Mouse (Mus musculus): ENCODE results near the gene Cspg5. TPM values are rescaled to one million over a fixed set of nuclear protein-coding genes. Genes with fewer than 3 reads are reported as not detected.

The Cspg5 gene
- polyA plus RNA-seq, 1 experiment, result 1.6 TPM

GRCm38 (mm10) chr9:110255407-110256019 is 11.9 kb downstream of the Cspg5 start:
- Histone ChIP-seq H3K36me3 (ENCODE audit: control insufficient read depth, insufficient read depth, low read length) (no peaks in the 10 kb centered on the region), H3K4me3 (ENCODE audit: insufficient read depth, low read depth, low read length) (no peak overlapping the region), H3K27ac (ENCODE audit: insufficient read depth, low read depth, low read length) (no peak overlapping the region), H3K27me3 (replicated peaks; ENCODE audit: control insufficient read depth, insufficient read depth, low read length) (no peaks in the 10 kb centered on the region), H3K4me1 (ENCODE audit: control insufficient read depth, insufficient read depth, low read length) (no peaks in the 10 kb centered on the region)
- WGBS, result 57% methylated on average over 15 of the region's 15 CpGs
- no peak for DNase-seq
- TF ChIP-seq POLR2A (IDR thresholded peaks at IDR 0.05; ENCODE audit: low read depth, low read length), result no peak
- TF ChIP-seq CTCF (conservative IDR thresholded peaks at IDR 0.05; ENCODE audit: insufficient read depth, insufficient read length, low read depth, low read length), result no peak

GRCm38 (mm10) chr9:110258646-110259045 is 15.1 kb downstream of the Cspg5 start:
- DNase-seq, result no peak
- no peak overlapping the region for H3K4me3 ChIP-seq (ENCODE audit: insufficient read depth, low read depth, low read length)
- 82% methylated on average over 6 of the region's 6 CpGs for WGBS
- no peaks in the 10 kb centered on the region for H3K36me3 ChIP-seq (ENCODE audit: control insufficient read depth, insufficient read depth, low read length)
- no peaks in the 10 kb centered on the region for H3K4me1 ChIP-seq (ENCODE audit: control insufficient read depth, insufficient read depth, low read length)
- no peak overlapping the region for H3K27ac ChIP-seq (ENCODE audit: insufficient read depth, low read depth, low read length)
- no peaks in the 10 kb centered on the region for H3K27me3 ChIP-seq (replicated peaks; ENCODE audit: control insufficient read depth, insufficient read depth, low read length)
- TF ChIP-seq CTCF (conservative IDR thresholded peaks at IDR 0.05; ENCODE audit: insufficient read depth, insufficient read length, low read depth, low read length), result no peak
- TF ChIP-seq POLR2A (IDR thresholded peaks at IDR 0.05; ENCODE audit: low read depth, low read length), result no peak

- 88% methylated on average over 3 of the region's 3 CpGs for WGBS
Observed at GRCm38 (mm10) chr9:110259118-110259517, 15.5 kb downstream of the Cspg5 start.

GRCm38 (mm10) chr9:110263181-110263580 is 19.6 kb downstream of the Cspg5 start:
- no peak for TF ChIP-seq CTCF (conservative IDR thresholded peaks at IDR 0.05; ENCODE audit: insufficient read depth, insufficient read length, low read depth, low read length)
- no peak for TF ChIP-seq POLR2A (IDR thresholded peaks at IDR 0.05; ENCODE audit: low read depth, low read length)
- no peaks in the 10 kb centered on the region for H3K4me1 ChIP-seq (ENCODE audit: control insufficient read depth, insufficient read depth, low read length)
- no peak overlapping the region for H3K4me3 ChIP-seq (ENCODE audit: insufficient read depth, low read depth, low read length)
- H3K36me3 ChIP-seq (ENCODE audit: control insufficient read depth, insufficient read depth, low read length), result no peaks in the 10 kb centered on the region
- no peak overlapping the region for H3K27ac ChIP-seq (ENCODE audit: insufficient read depth, low read depth, low read length)
- DNase-seq, result no peak
- 84% methylated on average over 8 of the region's 8 CpGs for WGBS
- no peaks in the 10 kb centered on the region for H3K27me3 ChIP-seq (replicated peaks; ENCODE audit: control insufficient read depth, insufficient read depth, low read length)

More at GRCm38 (mm10) chr9:110259118-110259517, 15.5 kb downstream of the Cspg5 start:
- H3K4me3 ChIP-seq (ENCODE audit: insufficient read depth, low read depth, low read length), result no peak overlapping the region
- H3K36me3 ChIP-seq (ENCODE audit: control insufficient read depth, insufficient read depth, low read length), result no peaks in the 10 kb centered on the region
- no peak for TF ChIP-seq POLR2A (IDR thresholded peaks at IDR 0.05; ENCODE audit: low read depth, low read length)
- no peak for TF ChIP-seq CTCF (conservative IDR thresholded peaks at IDR 0.05; ENCODE audit: insufficient read depth, insufficient read length, low read depth, low read length)
- no peak overlapping the region for H3K27ac ChIP-seq (ENCODE audit: insufficient read depth, low read depth, low read length)
- no peak for DNase-seq
- H3K27me3 ChIP-seq (replicated peaks; ENCODE audit: control insufficient read depth, insufficient read depth, low read length), result no peaks in the 10 kb centered on the region
- H3K4me1 ChIP-seq (ENCODE audit: control insufficient read depth, insufficient read depth, low read length), result no peaks in the 10 kb centered on the region

GRCm38 (mm10) chr9:110264991-110265390 is 21.4 kb downstream of the Cspg5 start:
- H3K4me1 ChIP-seq (ENCODE audit: control insufficient read depth, insufficient read depth, low read length), result no peaks in the 10 kb centered on the region
- H3K27me3 ChIP-seq (replicated peaks; ENCODE audit: control insufficient read depth, insufficient read depth, low read length), result no peaks in the 10 kb centered on the region
- no peak for DNase-seq
- 71% methylated on average over 9 of the region's 9 CpGs for WGBS
- TF ChIP-seq POLR2A (IDR thresholded peaks at IDR 0.05; ENCODE audit: low read depth, low read length) (no peak), CTCF (conservative IDR thresholded peaks at IDR 0.05; ENCODE audit: insufficient read depth, insufficient read length, low read depth, low read length) (no peak)
- no peak overlapping the region for H3K4me3 ChIP-seq (ENCODE audit: insufficient read depth, low read depth, low read length)
- H3K27ac ChIP-seq (ENCODE audit: insufficient read depth, low read depth, low read length), result no peak overlapping the region
- no peaks in the 10 kb centered on the region for H3K36me3 ChIP-seq (ENCODE audit: control insufficient read depth, insufficient read depth, low read length)

- H3K36me3 ChIP-seq (ENCODE audit: control insufficient read depth, insufficient read depth, low read length), result no peaks in the 10 kb centered on the region
- DNase-seq, result peak; percentile 25
- H3K4me1 ChIP-seq (ENCODE audit: control insufficient read depth, insufficient read depth, low read length), result no peaks in the 10 kb centered on the region
- no peak overlapping the region for H3K4me3 ChIP-seq (ENCODE audit: insufficient read depth, low read depth, low read length)
- WGBS, result 78% methylated on average over 10 of the region's 10 CpGs
- no peak for TF ChIP-seq CTCF (conservative IDR thresholded peaks at IDR 0.05; ENCODE audit: insufficient read depth, insufficient read length, low read depth, low read length)
- no peak for TF ChIP-seq POLR2A (IDR thresholded peaks at IDR 0.05; ENCODE audit: low read depth, low read length)
- no peaks in the 10 kb centered on the region for H3K27me3 ChIP-seq (replicated peaks; ENCODE audit: control insufficient read depth, insufficient read depth, low read length)
- H3K27ac ChIP-seq (ENCODE audit: insufficient read depth, low read depth, low read length), result no peak overlapping the region
Observed at GRCm38 (mm10) chr9:110268416-110268815, 24.8 kb downstream of the Cspg5 start.

- TF ChIP-seq CTCF (conservative IDR thresholded peaks at IDR 0.05; ENCODE audit: insufficient read depth, insufficient read length, low read depth, low read length) (no peak), POLR2A (IDR thresholded peaks at IDR 0.05; ENCODE audit: low read depth, low read length) (no peak)
- H3K4me1 ChIP-seq (ENCODE audit: control insufficient read depth, insufficient read depth, low read length), result no peaks in the 10 kb centered on the region
- 88% methylated on average over 3 of the region's 3 CpGs for WGBS
Observed at GRCm38 (mm10) chr9:110272330-110272729, 28.7 kb downstream of the Cspg5 start.

More at GRCm38 (mm10) chr9:110272330-110272729, 28.7 kb downstream of the Cspg5 start:
- no peak overlapping the region for H3K4me3 ChIP-seq (ENCODE audit: insufficient read depth, low read depth, low read length)
- H3K27me3 ChIP-seq (replicated peaks; ENCODE audit: control insufficient read depth, insufficient read depth, low read length), result no peaks in the 10 kb centered on the region
- no peak for DNase-seq
- no peaks in the 10 kb centered on the region for H3K36me3 ChIP-seq (ENCODE audit: control insufficient read depth, insufficient read depth, low read length)
- no peak overlapping the region for H3K27ac ChIP-seq (ENCODE audit: insufficient read depth, low read depth, low read length)

Data from kidney, adult 2 months (tissue).